Mouse (Mus musculus) T-helper 17 cell (primary cell): ENCODE measurements around the gene Kdm8.

Experiments
- in situ Hi-C, 2 experiments: fragments of 300-600 bp; cut with MboI, MseI; formaldehyde crosslinking; loops; 1 replicate in 1 of 2; 2 replicates in 1 of 2; pipeline ENCODE4 v1.15.1; 2025; ENCODE audit warnings: high pct_unique_total_duplicates in 2 of 2

Kdm8 gene

GRCm38 (mm10) chr7:125444464-125445401, at the start of gene Kdm8:
TSS of gene Kdm8 (plus strand) at chr7:125444676.
- in situ Hi-C loops, result loop anchor here in 1 of 2 experiments (25.0 kb wide), 1 partner anchor 643 kb away; the partner anchor contains the start of gene Gsg1l

- in situ Hi-C loops, result loop anchor here in 1 of 2 experiments (10.0 kb wide), 1 partner anchor 1263 kb away; no protein-coding TSS in a partner anchor
These were observed 46.4 kb upstream of the Kdm8 start for GRCm38 (mm10) chr7:125398116-125398515.

GRCm38 (mm10) chr7:125398687-125399086, 45.8 kb upstream of the Kdm8 start:
- in situ Hi-C loops, result loop anchor here in 1 of 2 experiments (10.0 kb wide), 1 partner anchor 1264 kb away; no protein-coding TSS in a partner anchor

GRCm38 (mm10) chr7:125407136-125407535, 37.3 kb upstream of the Kdm8 start:
- in situ Hi-C loops, result no loop called here

GRCm38 (mm10) chr7:125415087-125415486, 29.4 kb upstream of the Kdm8 start:
- in situ Hi-C loops, result no loop called here

- in situ Hi-C loops, result no loop called here
These were observed 28.7 kb upstream of the Kdm8 start for GRCm38 (mm10) chr7:125415776-125416175.

GRCm38 (mm10) chr7:125416762-125417161, 27.7 kb upstream of the Kdm8 start:
- in situ Hi-C loops, result no loop called here

- in situ Hi-C loops, result no loop called here
These were observed 26.1 kb upstream of the Kdm8 start for GRCm38 (mm10) chr7:125418413-125418812.

GRCm38 (mm10) chr7:125420190-125420589, 24.3 kb upstream of the Kdm8 start:
- in situ Hi-C loops, result no loop called here

GRCm38 (mm10) chr7:125421911-125422310, 22.6 kb upstream of the Kdm8 start:
- in situ Hi-C loops, result no loop called here

- in situ Hi-C loops, result no loop called here
These were observed 21.4 kb upstream of the Kdm8 start for GRCm38 (mm10) chr7:125423056-125423455.

GRCm38 (mm10) chr7:125427492-125428090, 16.9 kb upstream of the Kdm8 start:
- in situ Hi-C loops, result loop anchor here in 1 of 2 experiments (25.0 kb wide), 1 partner anchor 660 kb away; the partner anchor contains the start of gene Gsg1l

- in situ Hi-C loops, result loop anchor here in 1 of 2 experiments (25.0 kb wide), 1 partner anchor 659 kb away; the partner anchor contains the start of gene Gsg1l
These were observed 16.1 kb upstream of the Kdm8 start for GRCm38 (mm10) chr7:125428381-125428780.

- in situ Hi-C loops, result loop anchor here in 1 of 2 experiments (25.0 kb wide), 1 partner anchor 658 kb away; the partner anchor contains the start of gene Gsg1l
These were observed 15.5 kb upstream of the Kdm8 start for GRCm38 (mm10) chr7:125428816-125429500.

GRCm38 (mm10) chr7:125430170-125430842, 14.2 kb upstream of the Kdm8 start:
- in situ Hi-C loops, result loop anchor here in 1 of 2 experiments (25.0 kb wide), 1 partner anchor 657 kb away; the partner anchor contains the start of gene Gsg1l

GRCm38 (mm10) chr7:125433874-125434273, 10.6 kb upstream of the Kdm8 start:
- in situ Hi-C loops, result loop anchor here in 1 of 2 experiments (25.0 kb wide), 1 partner anchor 653 kb away; the partner anchor contains the start of gene Gsg1l

- in situ Hi-C loops, result loop anchor here in 1 of 2 experiments (25.0 kb wide), 1 partner anchor 653 kb away; the partner anchor contains the start of gene Gsg1l
These were observed 9.7 kb upstream of the Kdm8 start for GRCm38 (mm10) chr7:125434666-125435290.

- in situ Hi-C loops, result loop anchor here in 1 of 2 experiments (25.0 kb wide), 1 partner anchor 645 kb away; the partner anchor contains the start of gene Gsg1l
These were observed 2.2 kb upstream of the Kdm8 start for GRCm38 (mm10) chr7:125442323-125442722.

- in situ Hi-C loops, result loop anchor here in 1 of 2 experiments (25.0 kb wide), 1 partner anchor 643 kb away; the partner anchor contains the start of gene Gsg1l
These were observed 406 bp upstream of the Kdm8 start for GRCm38 (mm10) chr7:125444076-125444463.

- in situ Hi-C loops, result no loop called here
These were observed 6.2 kb downstream of the Kdm8 start for GRCm38 (mm10) chr7:125450678-125451077.
